Mouse (Mus musculus): Measurements from ENCODE around the gene Spats1. TPM values are rescaled to one million over a fixed set of nuclear protein-coding genes. Genes with fewer than 3 reads are reported as not detected.
"Not testable (repeated sequence)": the region's sequence is repeated elsewhere in the genome, so short reads cannot be mapped to it uniquely, and the experiment has no call there.

Spats1 gene
- polyA plus RNA-seq, 1 experiment from 2014 or later: 1.6 TPM

DNA sequence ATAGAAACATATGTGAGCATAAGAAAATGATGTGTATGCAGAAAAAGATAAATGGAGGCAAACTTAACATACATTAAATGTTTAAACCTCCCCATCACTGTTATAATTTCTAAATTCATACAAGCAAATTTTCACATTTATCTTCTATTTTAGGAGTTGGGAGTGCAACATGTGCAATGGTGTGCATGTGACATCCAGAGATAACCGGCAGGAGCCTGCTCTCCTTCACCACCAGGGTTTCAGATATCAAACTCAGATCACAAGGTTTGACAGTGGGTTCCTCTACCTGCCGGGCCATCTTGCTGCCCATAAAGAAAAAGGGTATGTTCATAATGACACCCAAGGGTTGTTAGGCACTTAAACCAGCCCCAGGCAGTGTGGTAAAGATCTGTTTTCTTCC lies 57.8 kb downstream of the Spats1 start:
- peaks cover 20% of the 10 kb centered on the region for H3K36me3 ChIP-seq (replicated peaks)
- WGBS: 81% methylated on average over 2 of the region's 2 CpGs
- no peaks in the 10 kb centered on the region for H3K4me1 ChIP-seq
- no peak overlapping the region for H3K4me2 ChIP-seq
- no peaks in the 10 kb centered on the region for H3K27me3 ChIP-seq (replicated peaks)
- ATAC-seq (replicated peaks): no peak
- no peak overlapping the region for H3K27ac ChIP-seq
- no peak overlapping the region for H3K9ac ChIP-seq
- no peak overlapping the region for H3K4me3 ChIP-seq
- H3K9me3 ChIP-seq: no peaks in the 10 kb centered on the region

DNA sequence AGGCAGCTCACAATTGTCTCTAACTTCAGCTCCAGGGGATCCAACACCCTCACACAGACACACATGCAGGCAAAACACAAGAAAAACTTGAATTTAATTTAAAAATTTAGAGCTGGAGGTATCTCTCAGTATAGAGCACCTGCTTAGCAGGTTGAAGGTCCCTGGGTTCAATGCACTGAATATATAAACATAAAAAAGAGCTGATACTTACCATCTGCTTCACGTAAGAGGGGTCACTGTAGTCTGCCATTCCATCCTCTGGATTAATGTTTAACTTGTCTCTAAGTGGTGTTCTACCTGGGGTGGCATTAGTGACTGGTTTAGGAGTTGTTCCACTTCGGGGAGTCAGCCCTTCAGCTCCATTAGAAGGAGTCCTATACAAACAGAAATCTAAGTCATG lies 63.6 kb downstream of the Spats1 start:
- peaks cover 42% of the 10 kb centered on the region for H3K36me3 ChIP-seq (replicated peaks)
- not testable (repeated sequence) for H3K4me1 ChIP-seq; H3K9me3 ChIP-seq; H3K4me2 ChIP-seq; H3K27ac ChIP-seq; H3K9ac ChIP-seq; H3K4me3 ChIP-seq; ATAC-seq (replicated peaks); H3K27me3 ChIP-seq (replicated peaks)
- 91% methylated on average over 2 of the region's 2 CpGs for WGBS

DNA sequence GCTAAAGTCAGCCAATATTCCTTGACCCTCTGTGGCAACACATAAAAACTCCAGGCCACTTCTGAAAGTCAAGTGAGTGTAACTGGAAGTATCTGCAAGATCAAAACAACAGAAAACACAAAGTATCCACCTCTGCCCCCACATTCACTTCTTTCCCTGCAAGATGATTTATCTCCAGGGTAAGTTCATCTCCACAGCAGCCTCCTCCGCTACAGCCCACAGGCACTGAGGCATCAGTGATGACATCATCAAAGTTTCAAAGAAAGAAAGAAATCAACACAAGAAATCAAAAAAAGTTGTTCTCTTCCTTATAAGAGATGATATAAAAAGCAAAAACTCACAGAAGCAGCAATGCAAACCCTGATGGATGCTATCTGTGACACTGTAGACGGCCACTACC lies 66.5 kb downstream of the Spats1 start:
- Histone ChIP-seq H3K9ac (no peak overlapping the region), H3K4me2 (no peak overlapping the region), H3K27ac (no peak overlapping the region), H3K4me1 (no peaks in the 10 kb centered on the region), H3K27me3 (replicated peaks) (no peaks in the 10 kb centered on the region), H3K4me3 (no peak overlapping the region), H3K36me3 (replicated peaks) (peaks cover 41% of the 10 kb centered on the region), H3K9me3 (no peaks in the 10 kb centered on the region)
- WGBS: 94% methylated on average over 2 of the region's 2 CpGs
- no peak for ATAC-seq (replicated peaks)

DNA sequence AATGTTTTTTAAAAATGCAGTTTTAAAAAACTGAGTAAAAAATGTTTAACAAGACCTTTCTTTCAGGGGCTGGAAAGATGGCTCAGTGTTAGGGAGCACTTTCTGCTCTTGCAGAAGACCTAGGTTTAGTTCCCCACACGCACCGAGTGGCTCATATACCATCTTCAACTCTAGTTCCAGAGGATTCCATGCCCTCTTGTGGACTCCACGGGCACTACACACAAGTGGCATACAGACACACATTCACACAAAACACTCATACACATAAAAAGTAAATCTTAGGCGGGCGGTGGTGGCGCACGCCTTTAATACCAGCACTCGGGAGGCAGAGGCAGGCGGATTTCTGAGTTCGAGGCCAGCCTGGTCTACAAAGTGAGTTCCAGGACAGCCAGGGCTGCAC lies 68.9 kb downstream of the Spats1 start:
- no peak overlapping the region for H3K4me2 ChIP-seq
- 95% methylated on average over 10 of the region's 10 CpGs for WGBS
- H3K4me1 ChIP-seq: peaks cover 4% of the 10 kb centered on the region; the same call in 1 of the 2 replicates
- no peak overlapping the region for H3K4me3 ChIP-seq
- H3K9ac ChIP-seq: no peak overlapping the region
- no peaks in the 10 kb centered on the region for H3K27me3 ChIP-seq (replicated peaks)
- peaks cover 33% of the 10 kb centered on the region for H3K36me3 ChIP-seq (replicated peaks)
- no peak for ATAC-seq (replicated peaks)
- no peak overlapping the region for H3K27ac ChIP-seq
- H3K9me3 ChIP-seq: no peaks in the 10 kb centered on the region

DNA sequence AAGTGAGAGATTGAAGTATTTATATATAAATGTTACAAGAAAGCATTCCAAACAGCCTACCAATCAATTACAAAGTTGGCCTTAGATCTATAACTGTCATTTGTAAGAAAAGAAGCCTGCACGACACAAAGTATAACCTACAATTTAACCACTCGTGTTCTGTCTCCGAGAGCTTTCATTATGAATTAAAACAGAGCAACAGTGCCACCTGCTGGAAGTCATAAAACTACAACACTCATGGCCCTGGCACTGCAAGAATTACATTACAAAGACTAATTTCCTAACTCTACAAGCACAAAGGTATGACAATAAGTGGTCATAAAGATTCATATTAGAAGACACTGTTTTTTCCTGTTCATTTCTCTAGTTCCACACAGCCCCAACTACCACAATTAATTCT lies 72.0 kb downstream of the Spats1 start:
- no peaks in the 10 kb centered on the region for H3K9me3 ChIP-seq
- 7% methylated on average over 3 of the region's 3 CpGs for WGBS
- peak; percentile 78 for ATAC-seq (replicated peaks)
- peaks cover 18% of the 10 kb centered on the region for H3K36me3 ChIP-seq (replicated peaks)
- peaks cover 4% of the 10 kb centered on the region; the same call in 1 of the 2 replicates for H3K4me1 ChIP-seq
- H3K9ac ChIP-seq: no peak overlapping the region
- no peak overlapping the region for H3K27ac ChIP-seq
- no peaks in the 10 kb centered on the region for H3K27me3 ChIP-seq (replicated peaks)
- H3K4me3 ChIP-seq: no peak overlapping the region
- no peak overlapping the region for H3K4me2 ChIP-seq

DNA sequence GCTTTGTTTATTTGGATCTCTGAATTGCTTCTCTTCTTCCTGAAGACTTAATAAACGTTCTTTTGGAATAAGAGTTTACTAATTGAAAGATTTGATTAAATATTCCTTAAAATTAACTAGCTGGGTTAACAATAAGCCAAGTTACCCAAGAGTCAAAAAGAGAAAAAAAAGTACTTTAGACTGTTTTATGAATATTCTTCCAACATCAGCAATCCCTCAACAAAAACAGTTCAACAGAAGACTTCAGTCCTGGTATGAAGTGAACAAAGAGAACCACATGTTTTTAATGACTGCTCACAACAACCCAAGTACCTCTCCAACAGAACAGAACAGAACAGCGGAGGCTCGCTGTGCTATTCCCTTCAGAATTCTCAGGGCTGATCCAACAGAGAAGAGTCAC lies 72.6 kb downstream of the Spats1 start:
- Histone ChIP-seq H3K27me3 (replicated peaks) (no peaks in the 10 kb centered on the region), H3K4me3 (no peak overlapping the region), H3K9me3 (no peaks in the 10 kb centered on the region), H3K27ac (no peak overlapping the region), H3K36me3 (replicated peaks) (peaks cover 18% of the 10 kb centered on the region), H3K4me2 (no peak overlapping the region), H3K4me1 (peaks cover 4% of the 10 kb centered on the region; the same call in 1 of the 2 replicates), H3K9ac (no peak overlapping the region)
- 78% methylated on average over 3 of the region's 3 CpGs for WGBS
- ATAC-seq (replicated peaks): 0 out of 2 replicates have a peak, but pooled peaks have one; percentile 30

DNA sequence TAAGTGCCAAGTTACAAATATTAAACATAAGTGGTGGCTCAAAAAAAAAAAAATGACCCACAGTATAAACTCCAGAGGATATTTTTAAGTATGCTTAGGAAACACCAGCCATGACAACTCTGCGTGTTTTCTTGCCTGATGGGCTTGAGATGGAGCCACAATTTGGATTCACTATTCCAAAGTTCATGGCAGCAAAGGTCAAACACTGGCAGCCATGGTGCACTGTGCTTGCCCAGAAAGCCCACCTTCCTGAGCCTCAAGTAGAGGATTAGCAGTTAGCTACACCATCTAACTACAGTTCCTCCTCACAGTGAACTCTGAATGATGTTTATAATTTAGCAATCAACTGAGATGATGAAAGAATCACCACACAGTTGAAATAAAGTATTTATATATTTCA lies 73.1 kb downstream of the Spats1 start:
- 93% methylated on average over 1 of the region's 1 CpGs for WGBS
- no peak for ATAC-seq (replicated peaks)
- Histone ChIP-seq H3K9ac (no peak overlapping the region), H3K27ac (no peak overlapping the region), H3K4me3 (no peak overlapping the region), H3K9me3 (no peaks in the 10 kb centered on the region), H3K36me3 (replicated peaks) (peaks cover 15% of the 10 kb centered on the region), H3K27me3 (replicated peaks) (no peaks in the 10 kb centered on the region), H3K4me2 (no peak overlapping the region), H3K4me1 (peaks cover 4% of the 10 kb centered on the region; the same call in 1 of the 2 replicates)

DNA sequence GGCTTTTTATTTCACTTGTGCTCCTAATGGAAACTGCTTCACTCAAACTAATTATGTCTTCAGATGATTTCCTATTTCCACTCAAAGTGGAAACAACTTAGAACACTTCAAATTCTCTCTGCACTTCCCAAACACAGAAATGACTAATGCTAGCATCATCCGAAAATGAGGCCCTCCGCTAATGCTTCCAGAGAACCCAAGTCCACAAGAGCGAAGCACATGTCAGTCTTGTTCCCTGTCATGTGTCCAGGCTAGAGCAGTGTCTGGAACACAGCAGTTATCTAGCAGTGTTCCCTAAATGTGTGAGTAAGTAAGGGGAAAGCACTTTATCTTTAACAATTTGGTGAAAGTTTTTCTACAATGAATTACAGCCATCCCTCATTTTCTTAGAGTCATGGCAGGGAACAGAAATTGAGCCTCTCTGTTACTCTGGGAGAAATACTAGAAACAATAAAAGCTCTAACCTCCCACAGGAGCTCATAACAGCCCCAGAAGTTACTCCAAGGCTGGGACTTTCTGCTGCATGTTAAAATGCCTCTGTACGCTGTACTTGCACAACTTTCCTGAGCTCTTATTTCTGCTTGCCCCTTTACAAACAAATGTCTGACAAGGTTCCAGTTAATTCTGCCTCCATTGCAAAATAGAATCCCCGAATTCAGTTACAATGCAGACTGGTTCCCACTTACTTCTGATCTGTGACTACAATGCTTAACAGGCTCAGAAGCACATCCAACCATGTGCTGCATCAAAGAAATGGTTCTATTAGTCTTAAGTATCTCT lies 73.9 kb downstream of the Spats1 start:
- Histone ChIP-seq H3K9me3 (no peaks in the 10 kb centered on the region), H3K27ac (no peak overlapping the region), H3K27me3 (replicated peaks) (no peaks in the 10 kb centered on the region), H3K4me3 (no peak overlapping the region), H3K4me1 (peaks cover 4% of the 10 kb centered on the region; the same call in 1 of the 2 replicates), H3K36me3 (replicated peaks) (peaks cover 10% of the 10 kb centered on the region; the same call in 1 of the 2 replicates), H3K9ac (no peak overlapping the region), H3K4me2 (no peak overlapping the region)
- WGBS: 95% methylated on average over 5 of the region's 5 CpGs
- no peak for ATAC-seq (replicated peaks)

DNA sequence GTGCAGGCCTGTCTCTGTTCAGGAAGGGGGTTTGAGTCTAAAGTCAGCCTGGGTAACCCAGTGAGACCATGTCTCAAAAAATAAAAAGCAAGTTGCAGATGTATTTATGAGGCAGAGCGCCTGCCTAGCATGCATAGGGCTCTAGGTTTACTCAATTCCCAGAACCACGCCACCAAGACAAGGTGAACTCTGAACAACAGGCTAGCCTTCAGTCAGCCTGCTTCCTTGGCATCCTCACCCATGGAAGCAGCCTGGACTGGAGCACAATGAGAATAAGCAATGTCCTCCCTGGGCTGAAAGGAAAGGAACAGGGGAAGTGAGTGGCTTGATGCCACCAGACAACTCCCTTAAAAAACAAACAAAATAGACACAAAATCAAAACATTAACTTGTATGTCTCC lies 77.2 kb downstream of the Spats1 start:
- Histone ChIP-seq H3K4me2 (no peak overlapping the region), H3K4me3 (no peak overlapping the region), H3K27ac (no peak overlapping the region), H3K4me1 (peaks cover 4% of the 10 kb centered on the region; the same call in 1 of the 2 replicates), H3K27me3 (replicated peaks) (no peaks in the 10 kb centered on the region), H3K9ac (no peak overlapping the region), H3K9me3 (no peaks in the 10 kb centered on the region), H3K36me3 (replicated peaks) (0 out of 2 replicates have a peak, but pooled peaks cover 2% of the 10 kb centered on the region)
- no peak for ATAC-seq (replicated peaks)
- 93% methylated on average over 2 of the region's 2 CpGs for WGBS

DNA sequence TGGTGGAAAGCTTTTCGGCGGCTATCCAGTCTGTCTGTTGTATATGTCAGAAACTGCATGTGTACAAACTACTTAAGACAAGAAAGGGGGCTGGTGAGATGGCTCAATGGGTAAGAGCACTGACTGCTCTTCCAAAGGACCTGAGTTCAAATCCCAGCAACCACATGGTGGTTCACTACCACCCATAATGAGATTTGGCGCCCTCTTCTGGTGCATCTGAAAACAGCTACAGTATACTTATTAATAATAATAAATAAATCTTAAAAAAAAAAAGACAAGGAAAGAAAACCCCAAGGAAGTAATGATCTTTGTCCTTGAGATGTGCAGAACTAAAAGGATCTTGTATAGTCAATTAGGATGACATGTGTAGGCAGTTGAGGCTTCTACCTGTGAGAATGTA lies 77.7 kb downstream of the Spats1 start:
- no peak for ATAC-seq (replicated peaks)
- Histone ChIP-seq H3K9me3 (no peaks in the 10 kb centered on the region), H3K4me3 (no peak overlapping the region), H3K4me2 (no peak overlapping the region), H3K4me1 (no peaks in the 10 kb centered on the region), H3K27me3 (replicated peaks) (no peaks in the 10 kb centered on the region), H3K9ac (no peak overlapping the region), H3K36me3 (replicated peaks) (0 out of 2 replicates have a peak, but pooled peaks cover 2% of the 10 kb centered on the region), H3K27ac (no peak overlapping the region)
- WGBS: 79% methylated on average over 3 of the region's 3 CpGs

DNA sequence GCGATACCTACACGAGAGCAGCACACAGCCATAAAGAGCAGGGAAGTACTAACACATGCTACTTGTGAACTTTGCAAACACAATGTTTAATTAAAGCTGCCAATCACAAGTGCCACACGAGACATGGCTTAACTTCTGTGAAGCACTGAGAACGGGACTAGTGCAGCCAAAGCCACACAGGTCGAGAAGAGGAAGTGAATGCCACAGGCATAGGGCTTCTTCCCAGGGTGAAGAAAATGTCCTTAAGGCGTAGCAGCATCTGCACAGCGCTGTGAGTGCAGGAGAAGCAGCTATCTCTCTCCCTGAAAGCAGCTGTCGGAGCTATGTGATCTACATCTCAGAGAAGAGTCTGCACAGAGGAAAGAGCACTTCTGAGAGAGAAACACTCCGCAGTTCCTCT lies 80.6 kb downstream of the Spats1 start:
- no peak for ATAC-seq (replicated peaks)
- WGBS: 80% methylated on average over 9 of the region's 9 CpGs

DNA sequence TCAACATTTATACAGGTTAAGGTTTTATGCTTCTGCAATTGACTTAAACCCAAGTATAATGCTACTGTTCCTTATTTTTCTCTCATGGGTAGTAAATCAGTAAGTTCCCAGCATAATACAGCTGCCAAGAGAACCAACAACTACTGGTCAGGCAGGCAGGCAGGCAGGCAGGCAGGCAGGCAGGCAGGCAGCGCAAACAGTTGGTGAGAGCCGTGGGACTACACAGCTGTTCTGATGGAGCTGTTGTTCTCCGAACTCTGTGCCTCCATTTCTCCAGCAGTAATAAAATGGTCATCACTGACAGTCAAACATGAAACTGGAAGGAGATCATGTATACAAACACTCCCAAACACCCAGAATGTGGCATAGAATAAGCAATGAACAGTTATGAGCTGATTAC lies 81.5 kb downstream of the Spats1 start:
- H3K27me3 ChIP-seq (replicated peaks): no peaks in the 10 kb centered on the region
- no peak for ATAC-seq (replicated peaks)
- H3K36me3 ChIP-seq (replicated peaks): peaks cover 9% of the 10 kb centered on the region; the same call in 1 of the 2 replicates
- no peaks in the 10 kb centered on the region for H3K4me1 ChIP-seq
- H3K9ac ChIP-seq: no peak overlapping the region
- no peaks in the 10 kb centered on the region for H3K9me3 ChIP-seq
- 93% methylated on average over 3 of the region's 3 CpGs for WGBS
- no peak overlapping the region for H3K27ac ChIP-seq
- H3K4me3 ChIP-seq: no peak overlapping the region
- H3K4me2 ChIP-seq: no peak overlapping the region

More for the DNA sequence above, 80.6 kb downstream of the Spats1 start:
- Histone ChIP-seq H3K36me3 (replicated peaks) (peaks cover 9% of the 10 kb centered on the region; the same call in 1 of the 2 replicates), H3K27ac (no peak overlapping the region), H3K9me3 (no peaks in the 10 kb centered on the region), H3K4me2 (no peak overlapping the region), H3K27me3 (replicated peaks) (no peaks in the 10 kb centered on the region), H3K4me3 (no peak overlapping the region), H3K4me1 (no peaks in the 10 kb centered on the region), H3K9ac (no peak overlapping the region)

All from midbrain, embryonic 15.5 days (tissue).